Mouse (Mus musculus) liver, adult 2 months (tissue): ENCODE data around the gene Rad51c.

Source experiments
- CTCF ChIP-seq: fragments of 200-500 bp; IDR thresholded peaks from 2 replicates; pipeline ENCODE4 v1.5.1; 2011; ENCODE audit warnings: low read depth, low read length, control low read depth
- POLR2A ChIP-seq: fragments of 200-500 bp; IDR thresholded peaks from 2 replicates; pipeline ENCODE4 v1.6.1; 2011; ENCODE audit warnings: low read length, control low read depth; ENCODE audit not compliant: insufficient read depth; ENCODE audit errors: extremely low read depth

GRCm38 (mm10) chr11:87354861-87355260 is 49.9 kb downstream of the Rad51c start:
- TF ChIP-seq POLR2A (no peak), CTCF (no peak)
